Mouse (Mus musculus) urinary bladder, adult 2 months (tissue): ENCODE data around the gene Lipn. TPM values are rescaled to one million over a fixed set of nuclear protein-coding genes. Genes with fewer than 3 reads are reported as not detected.

Source experiments
- DNase-seq: peaks from one replicate; pipeline ENCODE4 v3.0.0; 2022; ENCODE audit warnings: low spot score
- polyA plus RNA-seq: library from polyadenylated mRNA; depleted of rRNA; stranded (reverse); fragments of >200 nt; gene quantifications from 2 replicates; pipeline ENCODE4 v1.2.3, GENCODE M21; 2012; rRNA removed

Lipn gene
- polyA plus RNA-seq: not detected in 2 replicates

GRCm38 (mm10) chr19:34066779-34067472 is at the start of gene Lipn:
Lipn (plus strand) TSS chr19:34067358.
- no peak for DNase-seq

GRCm38 (mm10) chr19:34021440-34022172 is 45.6 kb upstream of the Lipn start:
- DNase-seq: no peak

GRCm38 (mm10) chr19:34022759-34023158 is 44.4 kb upstream of the Lipn start:
- DNase-seq: no peak

GRCm38 (mm10) chr19:34039731-34040130 is 27.4 kb upstream of the Lipn start:
- no peak for DNase-seq

- no peak for DNase-seq
These were observed 24.1 kb upstream of the Lipn start for GRCm38 (mm10) chr19:34043008-34043407.

GRCm38 (mm10) chr19:34049371-34050039 is 17.7 kb upstream of the Lipn start:
- DNase-seq: no peak

GRCm38 (mm10) chr19:34051502-34051901 is 15.7 kb upstream of the Lipn start:
- no peak for DNase-seq

- DNase-seq: no peak
These were observed 3.6 kb upstream of the Lipn start for GRCm38 (mm10) chr19:34063547-34063946.

- DNase-seq: no peak
These were observed 3.1 kb upstream of the Lipn start for GRCm38 (mm10) chr19:34064059-34064458.

- DNase-seq: no peak
These were observed 7.1 kb downstream of the Lipn start for GRCm38 (mm10) chr19:34074239-34074638.

GRCm38 (mm10) chr19:34078130-34078529 is 11.0 kb downstream of the Lipn start:
- DNase-seq: no peak

GRCm38 (mm10) chr19:34089011-34089680 is 22.0 kb downstream of the Lipn start:
- DNase-seq: no peak

GRCm38 (mm10) chr19:34095381-34095780 is 28.2 kb downstream of the Lipn start:
- no peak for DNase-seq

GRCm38 (mm10) chr19:34096228-34096627 is 29.1 kb downstream of the Lipn start:
- DNase-seq: no peak

GRCm38 (mm10) chr19:34100633-34101032 is 33.5 kb downstream of the Lipn start, which contains the start of gene Lipm:
Lipm (plus strand) TSS chr19:34100933.
- no peak for DNase-seq

- no peak for DNase-seq
These were observed 34.7 kb downstream of the Lipn start for GRCm38 (mm10) chr19:34101888-34102287.

- DNase-seq: no peak
These were observed 37.7 kb downstream of the Lipn start for GRCm38 (mm10) chr19:34104841-34105240.

GRCm38 (mm10) chr19:34119102-34119501 is 51.9 kb downstream of the Lipn start:
- no peak for DNase-seq

GRCm38 (mm10) chr19:34119653-34120052 is 52.5 kb downstream of the Lipn start:
- DNase-seq: no peak

- DNase-seq: no peak
These were observed 53.1 kb downstream of the Lipn start for GRCm38 (mm10) chr19:34120107-34120731.
